Mouse (Mus musculus) CH12.LX (cell line): ENCODE results near the gene Imp3. TPM values are rescaled to one million over a fixed set of nuclear protein-coding genes. Genes with fewer than 3 reads are reported as not detected.
A peak's percentile ranks its signal among the peaks of the same experiment; 100 is the strongest.

Experiments used
- DNase-seq: peaks from one replicate; pipeline ENCODE4 v3.0.0-alpha.2; 2013; ENCODE audit errors: extremely low read depth
- H3K27ac ChIP-seq: 2 replicates; pipeline ENCODE4 v1.5.1; 2012; ENCODE audit warnings: low read depth, mild to moderate bottlenecking, control low read depth, moderate library complexity; ENCODE audit not compliant: insufficient read depth
- H3K27me3 ChIP-seq: replicated peaks from 2 replicates; pipeline ENCODE3; 2012; ENCODE audit warnings: inconsistent platforms
- H3K36me3 ChIP-seq, 2 experiments: replicated peaks in 1 of 2; 2 replicates each; pipeline versions ENCODE3 to v1.6.1; 2012; ENCODE audit warnings: inconsistent platforms in 1 of 2, low read length in 1 of 2, mild to moderate bottlenecking in 1 of 2, mixed read lengths in 1 of 2, moderate library complexity in 1 of 2; ENCODE audit not compliant: control insufficient read depth in 1 of 2, insufficient read depth in 1 of 2
- H3K4me1 ChIP-seq, 2 experiments: 2 replicates each; pipeline ENCODE4 v1.6.1; 2012; ENCODE audit warnings: inconsistent platforms in 1 of 2, moderate library complexity in 1 of 2; ENCODE audit not compliant: insufficient read depth in 2 of 2, control insufficient read depth in 1 of 2
- H3K4me2 ChIP-seq: 2 replicates; pipeline ENCODE4 v1.6.1; 2012; ENCODE audit warnings: low read depth, mild to moderate bottlenecking, control low read depth; ENCODE audit not compliant: poor library complexity, insufficient read depth, severe bottlenecking
- H3K4me3 ChIP-seq, 3 experiments: fragments of 150-350 bp in 1 of 3; sonication (generic) in 1 of 3; replicated peaks in 1 of 3; 2 replicates each; pipeline versions ENCODE3 to v1.5.1; 2011 to 2012; ENCODE audit warnings: low read depth in 2 of 3, low read length in 2 of 3, mild to moderate bottlenecking in 2 of 3, moderate library complexity in 2 of 3, control low read depth in 1 of 3, improper control_type of control experiment in 1 of 3, inconsistent platforms in 1 of 3, mixed read lengths in 1 of 3; ENCODE audit not compliant: poor library complexity in 1 of 3
- H3K79me2 ChIP-seq: replicated peaks from 2 replicates; pipeline ENCODE4 v1.6.1; 2012; ENCODE audit warnings: mild to moderate bottlenecking, moderate library complexity; ENCODE audit not compliant: control insufficient read depth, poor library complexity, insufficient read depth, severe bottlenecking; ENCODE audit errors: extremely low read depth
- H3K9ac ChIP-seq: 2 replicates; pipeline ENCODE4 v1.6.1; 2012; ENCODE audit warnings: low read depth, mild to moderate bottlenecking, control low read depth, moderate library complexity; ENCODE audit not compliant: insufficient read depth
- H3K9me3 ChIP-seq: replicated peaks from 2 replicates; pipeline ENCODE3; 2012; ENCODE audit warnings: low read length, inconsistent platforms, mixed read lengths
- BHLHE40 ChIP-seq: IDR thresholded peaks from 2 replicates; pipeline ENCODE4 v1.6.1; 2011; ENCODE audit warnings: mild to moderate bottlenecking, low read depth, low read length, improper control_type of control experiment
- CTCF ChIP-seq, 2 experiments: IDR thresholded peaks in 1 of 2; conservative IDR thresholded peaks in 1 of 2; 2 replicates each; pipeline ENCODE4 v1.5.1; 2011 to 2012; ENCODE audit warnings: low read depth in 2 of 2, low read length in 2 of 2, improper control_type of control experiment in 1 of 2, inconsistent platforms in 1 of 2, mild to moderate bottlenecking in 1 of 2, moderate library complexity in 1 of 2
- E2F4 ChIP-seq: IDR thresholded peaks from 2 replicates; pipeline ENCODE4 v1.6.1; 2011; ENCODE audit warnings: low read depth, low read length, improper control_type of control experiment; ENCODE audit not compliant: insufficient replicate concordance
- ELF1 ChIP-seq: IDR thresholded peaks from 2 replicates; pipeline ENCODE4 v1.6.1; 2014; ENCODE audit warnings: low read depth, mild to moderate bottlenecking, inconsistent platforms, low read length, improper control_type of control experiment
- EP300 ChIP-seq: IDR thresholded peaks from 2 replicates; pipeline ENCODE4 v1.6.1; 2011; ENCODE audit warnings: low read length, improper control_type of control experiment
- ETS1 ChIP-seq: conservative IDR thresholded peaks from 2 replicates; pipeline ENCODE4 v1.6.1; 2012; ENCODE audit warnings: low read depth, mild to moderate bottlenecking, inconsistent platforms, low read length, improper control_type of control experiment, moderate library complexity
- GABPA ChIP-seq: IDR thresholded peaks from 2 replicates; pipeline ENCODE4 v1.6.1; 2012; ENCODE audit warnings: low read depth, low read length, improper control_type of control experiment, inconsistent platforms; ENCODE audit not compliant: insufficient replicate concordance
- HCFC1 ChIP-seq: IDR thresholded peaks from 2 replicates; pipeline ENCODE4 v1.6.1; 2012; ENCODE audit warnings: low read depth, mild to moderate bottlenecking, inconsistent platforms, low read length, improper control_type of control experiment
- IRF4 ChIP-seq: IDR thresholded peaks from 2 replicates; pipeline ENCODE4 v1.6.1; 2014; ENCODE audit warnings: low read depth, mild to moderate bottlenecking, inconsistent platforms, low read length, improper control_type of control experiment
- JUN ChIP-seq: IDR thresholded peaks from 2 replicates; pipeline ENCODE4 v1.6.1; 2011; ENCODE audit warnings: low read depth, mild to moderate bottlenecking, low read length, improper control_type of control experiment, moderate library complexity; ENCODE audit not compliant: insufficient read depth
- KAT2A ChIP-seq: IDR thresholded peaks from 2 replicates; pipeline ENCODE4 v1.6.1; 2012; ENCODE audit warnings: low read length, improper control_type of control experiment, inconsistent platforms; ENCODE audit not compliant: insufficient replicate concordance
- MAFK ChIP-seq: IDR thresholded peaks from 2 replicates; pipeline ENCODE4 v1.6.1; 2011; ENCODE audit warnings: low read length, improper control_type of control experiment; ENCODE audit not compliant: insufficient replicate concordance
- MAX ChIP-seq: IDR thresholded peaks from 2 replicates; pipeline ENCODE4 v1.6.1; 2011; ENCODE audit warnings: low read length, improper control_type of control experiment
- MEF2A ChIP-seq: IDR thresholded peaks from 2 replicates; pipeline ENCODE4 v1.6.1; 2014; ENCODE audit warnings: low read depth, mild to moderate bottlenecking, inconsistent platforms, low read length, improper control_type of control experiment, borderline replicate concordance
- MXI1 ChIP-seq: IDR thresholded peaks from 2 replicates; pipeline ENCODE4 v1.6.1; 2011; ENCODE audit warnings: mild to moderate bottlenecking, low read depth, low read length, improper control_type of control experiment
- MYC ChIP-seq: IDR thresholded peaks from 2 replicates; pipeline ENCODE4 v1.6.1; 2011; ENCODE audit warnings: low read depth, mild to moderate bottlenecking, improper control_type of control experiment, low read length
- NELFE ChIP-seq: IDR thresholded peaks from 2 replicates; pipeline ENCODE4 v1.6.1; 2011; ENCODE audit warnings: low read depth, low read length, improper control_type of control experiment
- NRF1 ChIP-seq: IDR thresholded peaks from 2 replicates; pipeline ENCODE4 v1.6.1; 2014; ENCODE audit warnings: low read depth, mild to moderate bottlenecking, inconsistent platforms, low read length, improper control_type of control experiment, moderate library complexity
- POLR2A ChIP-seq: IDR thresholded peaks from 2 replicates; pipeline ENCODE4 v1.6.1; 2011; ENCODE audit warnings: low read depth, mild to moderate bottlenecking, improper control_type of control experiment, low read length
- POLR2AphosphoS2 ChIP-seq: IDR thresholded peaks from 2 replicates; pipeline ENCODE4 v1.6.1; 2011; ENCODE audit warnings: low read depth, low read length, improper control_type of control experiment
- SIN3A ChIP-seq: IDR thresholded peaks from 2 replicates; pipeline ENCODE4 v1.6.1; 2012; ENCODE audit warnings: low read length, improper control_type of control experiment, inconsistent platforms
- SMC3 ChIP-seq: IDR thresholded peaks from 2 replicates; pipeline ENCODE4 v1.6.1; 2011; ENCODE audit warnings: low read depth, low read length, improper control_type of control experiment
- TBP ChIP-seq: conservative IDR thresholded peaks from 2 replicates; pipeline ENCODE4 v1.6.1; 2011; ENCODE audit warnings: low read depth, low read length, improper control_type of control experiment
- USF1 ChIP-seq: IDR thresholded peaks from 2 replicates; pipeline ENCODE4 v1.6.1; 2014; ENCODE audit warnings: low read depth, mild to moderate bottlenecking, inconsistent platforms, low read length, improper control_type of control experiment
- USF2 ChIP-seq: conservative IDR thresholded peaks from 2 replicates; pipeline ENCODE4 v1.6.1; 2011; ENCODE audit warnings: low read depth, low read length, improper control_type of control experiment
- ZKSCAN1 ChIP-seq: IDR thresholded peaks from 2 replicates; pipeline ENCODE4 v1.6.1; 2012; ENCODE audit warnings: low read depth, inconsistent platforms, low read length, improper control_type of control experiment, borderline replicate concordance
- ZMIZ1 ChIP-seq: IDR thresholded peaks from 2 replicates; pipeline ENCODE4 v1.6.1; 2012; ENCODE audit warnings: low read depth, mild to moderate bottlenecking, inconsistent platforms, low read length, improper control_type of control experiment
- ZNF384 ChIP-seq: IDR thresholded peaks from 2 replicates; pipeline ENCODE4 v1.6.1; 2012; ENCODE audit warnings: low read depth, low read length, improper control_type of control experiment, inconsistent platforms
- dilution Hi-C: fragments of 300-500 bp; cut with MboI; formaldehyde crosslinking; loops from 2 replicates; pipeline ENCODE4 v1.14.3; 2020; ENCODE audit warnings: low sequenced_read_pairs; ENCODE audit not compliant: extremely low pct_unique_long_range_greater_than_20kb, extremely low pct_ligation_motif_present
- in situ Hi-C: fragments of 300-500 bp; cut with MboI; formaldehyde crosslinking; loops from 3 replicates; pipeline ENCODE4 v1.14.3; 2019; ENCODE audit warnings: low sequenced_read_pairs, low pct_ligation_motif_present, low pct_unique_long_range_greater_than_20kb, mixed read lengths
- polyA plus RNA-seq: library from polyadenylated mRNA; unstranded; fragments of >175 nt; gene quantifications from 2 replicates; pipeline ENCODE4 v1.2.1, GENCODE M21; 2012; ENCODE audit warnings: low read depth; ENCODE audit not compliant: insufficient read length
- total RNA-seq, 2 experiments: library from RNA; depleted of rRNA; stranded (reverse); fragments of 300-350 nt in 1 of 2; fragments of >200 nt in 1 of 2; gene quantifications; 2 replicates each; pipeline ENCODE4 v1.2.3; 2012 to 2014

Imp3 gene
- total RNA-seq (2012; rRNA removed) (196 and 197 TPM in 2 replicates), total RNA-seq (2014; rRNA removed) (134 and 165 TPM in 2 replicates), polyA plus RNA-seq (134 and 154 TPM in 2 replicates)

DNA sequence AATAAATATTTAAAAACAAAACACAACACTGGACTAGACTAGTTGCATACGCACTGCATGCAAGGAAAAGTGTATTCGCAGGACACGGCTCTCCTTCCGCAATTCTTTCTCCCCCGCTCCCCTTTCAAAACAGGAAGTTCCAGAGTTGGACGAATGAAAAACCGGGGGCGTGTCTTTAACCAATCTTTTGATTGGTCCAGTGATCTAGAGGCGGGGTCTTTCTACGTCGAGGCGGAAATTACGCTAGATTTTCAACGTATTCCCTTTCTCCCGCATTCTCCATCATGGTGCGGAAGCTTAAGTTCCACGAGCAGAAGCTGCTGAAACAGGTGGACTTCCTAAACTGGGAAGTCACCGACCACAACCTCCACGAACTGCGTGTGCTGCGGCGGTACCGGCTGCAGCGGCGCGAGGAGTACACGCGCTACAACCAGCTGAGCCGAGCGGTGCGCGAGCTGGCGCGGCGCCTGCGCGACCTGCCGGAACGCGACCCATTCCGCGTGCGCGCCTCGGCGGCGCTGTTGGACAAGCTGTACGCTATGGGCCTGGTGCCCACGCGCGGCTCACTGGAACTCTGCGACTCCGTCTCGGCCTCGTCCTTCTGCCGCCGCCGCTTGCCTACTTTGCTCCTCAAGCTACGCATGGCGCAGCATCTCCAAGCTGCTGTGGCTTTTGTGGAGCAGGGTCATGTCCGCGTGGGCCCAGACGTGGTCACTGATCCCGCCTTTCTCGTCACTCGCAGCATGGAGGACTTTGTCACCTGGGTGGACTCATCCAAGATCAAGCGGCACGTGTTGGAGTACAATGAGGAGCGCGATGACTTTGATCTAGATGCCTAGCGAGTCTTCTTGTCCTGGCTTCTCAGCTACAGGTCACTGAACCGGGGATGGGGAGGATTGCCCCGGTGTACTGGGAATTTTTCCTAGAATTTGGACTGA, at the start of gene Imp3:
Imp3 (plus strand) TSS at position 253 of the 938 bp plus-strand sequence.
- peaks cover 5 to 23% of the 10 kb centered on the region in 2 experiments for H3K4me1 ChIP-seq
- peak; percentile 97 for DNase-seq
- H3K9ac ChIP-seq: peak within 1 kb of the TSS; percentile 95
- peak within 1 kb of the TSS; percentile 52 for H3K27ac ChIP-seq
- dilution Hi-C loops: no loop called here
- peak within 1 kb of the TSS; percentile 74 to 99 (median 99) for H3K4me3 ChIP-seq
- no peak for TF ChIP-seq GABPA
- TF ChIP-seq TBP: peak; percentile 86
- peak in 1 of 2 experiments; percentile 36; a peak in 2 of 4 replicates for TF ChIP-seq CTCF (conservative IDR thresholded peaks at IDR 0.05 in 1 of 2, IDR thresholded peaks at IDR 0.05 in 1 of 2; ENCODE audit: low read depth in 2 of 2, low read length in 2 of 2)
- 0 out of 2 replicates have a peak, but pooled peaks have one; percentile 51 for TF ChIP-seq KAT2A
- TF ChIP-seq E2F4: no peak
- no peak for TF ChIP-seq POLR2AphosphoS2
- TF ChIP-seq MYC: peak; percentile 90
- TF ChIP-seq SMC3: no peak
- TF ChIP-seq NELFE: peak; percentile 94
- TF ChIP-seq ELF1: peak; percentile 96
- TF ChIP-seq MAX: peak; percentile 82
- no peak for TF ChIP-seq EP300
- TF ChIP-seq USF2: no peak
- no peak for TF ChIP-seq ZNF384
- TF ChIP-seq ETS1: no peak
- TF ChIP-seq NRF1: peak; percentile 83
- TF ChIP-seq ZKSCAN1: no peak
- TF ChIP-seq BHLHE40: peak; percentile 22; the same call in 1 of the 2 replicates
- peak; percentile 88 for TF ChIP-seq MXI1
- no peak for TF ChIP-seq JUN
- peak; percentile 84 for TF ChIP-seq POLR2A
- TF ChIP-seq MAFK: no peak
- 0 out of 2 replicates have a peak, but pooled peaks have one; percentile 6 for TF ChIP-seq MEF2A
- no peak for TF ChIP-seq IRF4
- TF ChIP-seq USF1: no peak
- TF ChIP-seq HCFC1: peak; percentile 75
- peak; percentile 96 for TF ChIP-seq SIN3A
- peak; percentile 80 for TF ChIP-seq ZMIZ1
- TF ChIP-seq, all 38 proteins: peak for 15
- Histone ChIP-seq H3K36me3 (peaks cover 0 to 29% of the 10 kb centered on the region in 2 experiments), H3K79me2 (peaks cover 28% of the 10 kb centered on the region), H3K9me3 (peaks cover 5% of the 10 kb centered on the region), H3K27me3 (peaks cover 2% of the 10 kb centered on the region), H3K4me2 (peak within 1 kb of the TSS; percentile 84)
- in situ Hi-C loops: loop anchor here (5.0 kb wide), 2 partner anchors 35 to 205 kb away; no protein-coding TSS in a partner anchor
